Mouse (Mus musculus) layer of hippocampus, postnatal 25 days (tissue): ENCODE results near the gene Tcirg1. TPM values are rescaled to one million over a fixed set of nuclear protein-coding genes. Genes with fewer than 3 reads are reported as not detected.
A peak's percentile ranks its signal among the peaks of the same experiment; 100 is the strongest.

ENCODE experiments used
- DNase-seq, 2 experiments: peaks; one replicate each; pipeline ENCODE4 v3.0.0; 2022; ENCODE audit warnings: mixed read lengths in 2 of 2, low spot score in 1 of 2; ENCODE audit errors: extremely low spot score in 1 of 2
- total RNA-seq, 2 experiments: library from RNA; stranded (reverse); gene quantifications; 2 replicates each; pipeline ENCODE4 v1.2.3; 2021

Tcirg1 gene
- total RNA-seq = 10 to 100 TPM; 17.3 to 21.5 TPM

DNA sequence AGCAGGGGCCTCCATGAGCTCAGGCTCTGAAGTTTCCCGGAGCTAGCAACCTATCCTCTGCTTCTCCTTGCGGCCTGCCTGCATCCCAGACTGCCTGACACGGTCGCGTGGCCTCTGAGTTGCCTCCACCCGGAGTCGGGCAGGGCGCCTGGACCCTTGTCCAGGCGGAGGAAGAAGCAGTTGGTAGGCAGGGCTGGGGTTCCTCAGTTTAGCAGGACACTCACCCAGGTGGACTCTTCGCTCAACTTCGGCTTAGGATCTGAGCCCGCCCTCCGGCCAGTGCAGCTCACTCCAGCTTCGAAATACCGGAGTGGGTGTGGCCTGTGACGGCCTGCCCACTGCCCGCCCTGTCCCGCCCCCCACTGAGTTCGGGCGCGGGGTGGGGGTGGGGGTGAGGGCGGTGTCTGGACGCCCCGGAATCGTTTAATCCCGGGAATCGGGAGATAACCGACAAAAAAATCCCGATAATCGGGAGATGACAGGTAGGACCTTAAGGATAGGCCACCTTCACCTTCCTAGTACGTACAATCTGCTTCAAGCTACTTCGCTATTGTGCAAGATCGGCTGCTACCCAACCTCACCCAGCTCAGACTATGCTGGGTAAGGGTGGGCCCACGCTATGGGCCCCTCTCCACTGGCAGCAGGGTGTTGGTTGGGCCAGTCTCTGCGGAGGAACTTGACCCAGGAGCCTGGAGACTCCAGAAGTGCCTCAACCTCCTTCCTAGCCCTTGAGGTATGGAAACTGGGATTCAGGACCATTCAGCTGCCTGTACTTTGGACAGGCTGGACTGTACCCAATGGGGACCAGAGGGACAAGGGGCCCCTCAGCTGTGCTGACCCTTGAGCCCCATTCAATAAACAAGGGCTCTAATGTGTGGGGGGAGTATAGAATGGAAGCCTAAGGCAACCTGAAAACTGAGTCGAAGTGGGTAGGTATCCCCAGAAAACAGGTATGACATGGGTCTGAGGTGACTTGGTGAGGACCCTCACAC lies at the start of gene Tcirg1:
Gene Tcirg1 (minus strand): TSS at position 339 of the 992 bp plus-strand sequence.
- DNase-seq = peak; percentile 36 to 41

DNA sequence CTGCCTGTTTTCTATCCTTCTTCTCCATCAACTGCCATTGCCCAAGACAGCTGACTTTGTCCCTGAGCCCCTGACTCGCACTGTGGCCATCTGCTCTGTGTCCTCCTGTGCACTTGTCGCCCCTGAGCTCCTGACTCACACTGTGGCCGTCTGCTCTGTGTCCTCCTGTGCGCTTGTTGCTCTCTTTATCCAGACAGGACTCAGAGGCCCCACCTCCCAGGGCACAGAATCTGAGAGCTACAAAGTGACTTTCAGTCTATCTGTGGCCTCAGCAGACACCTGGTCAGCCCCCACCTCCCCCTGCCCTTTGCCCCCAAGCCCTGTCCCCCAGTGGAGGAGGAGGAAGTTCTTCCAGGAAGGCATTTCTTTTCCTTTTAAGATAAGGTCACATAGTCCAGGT lies 48.9 kb upstream of the Tcirg1 start:
- no peak for DNase-seq

DNA sequence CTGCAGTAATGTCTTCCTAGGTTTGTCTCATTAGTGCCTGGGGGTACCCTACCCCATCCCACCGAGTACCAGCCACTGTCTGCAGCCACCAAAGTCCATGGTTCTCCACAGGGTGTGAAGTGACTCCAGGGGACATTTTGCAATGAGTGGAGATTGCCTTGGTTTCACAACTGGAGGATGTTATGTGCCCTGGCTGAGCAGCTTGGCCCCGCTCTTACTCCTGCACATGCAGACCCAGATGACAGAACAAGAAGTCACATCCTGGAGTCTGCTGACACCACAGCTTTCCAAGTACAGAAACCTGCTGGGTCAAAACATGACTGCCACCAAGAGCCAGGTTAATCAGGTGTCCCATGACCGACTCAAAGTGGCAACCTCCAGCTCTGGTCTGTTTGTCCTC lies 48.1 kb upstream of the Tcirg1 start:
- no peak for DNase-seq

DNA sequence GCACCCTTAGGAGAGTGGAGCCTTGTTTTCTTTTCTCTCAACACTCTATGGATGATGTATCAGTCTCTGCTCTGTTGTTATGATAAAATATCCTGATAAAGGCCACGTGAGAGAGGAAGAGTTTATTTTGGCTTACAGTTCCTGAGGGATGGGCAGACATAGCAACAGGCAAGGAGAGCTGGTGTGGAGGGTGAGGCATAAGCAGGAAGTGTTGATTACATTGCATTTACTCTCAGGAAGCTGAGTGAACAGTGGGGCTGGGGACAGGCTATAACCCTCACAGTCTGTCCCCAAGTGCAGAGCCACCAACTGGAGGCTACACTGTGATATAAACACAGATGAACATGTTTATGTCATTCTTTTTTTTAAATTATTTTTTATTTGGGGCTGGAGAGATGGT lies 45.2 kb upstream of the Tcirg1 start:
- no peak for DNase-seq

DNA sequence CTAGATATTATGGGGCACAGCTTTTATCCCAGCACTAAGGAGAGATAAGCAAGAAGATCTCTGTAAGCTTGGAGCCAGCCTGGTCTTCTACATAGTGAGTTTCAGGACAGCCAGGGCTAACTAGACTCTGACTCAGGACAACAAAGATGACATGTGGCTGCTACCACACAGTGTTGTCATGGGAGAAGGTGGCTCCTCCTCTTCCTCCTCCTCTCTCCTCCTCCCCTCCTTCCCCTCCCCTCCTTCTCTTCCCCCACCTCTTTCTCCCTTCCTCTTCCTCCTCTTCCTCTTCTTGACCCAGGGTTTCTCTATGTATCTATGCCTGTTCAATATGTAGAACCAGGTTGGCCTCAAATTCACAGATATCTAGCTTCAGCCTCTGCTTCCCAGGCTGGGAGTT lies 44.5 kb upstream of the Tcirg1 start:
- no peak for DNase-seq

DNA sequence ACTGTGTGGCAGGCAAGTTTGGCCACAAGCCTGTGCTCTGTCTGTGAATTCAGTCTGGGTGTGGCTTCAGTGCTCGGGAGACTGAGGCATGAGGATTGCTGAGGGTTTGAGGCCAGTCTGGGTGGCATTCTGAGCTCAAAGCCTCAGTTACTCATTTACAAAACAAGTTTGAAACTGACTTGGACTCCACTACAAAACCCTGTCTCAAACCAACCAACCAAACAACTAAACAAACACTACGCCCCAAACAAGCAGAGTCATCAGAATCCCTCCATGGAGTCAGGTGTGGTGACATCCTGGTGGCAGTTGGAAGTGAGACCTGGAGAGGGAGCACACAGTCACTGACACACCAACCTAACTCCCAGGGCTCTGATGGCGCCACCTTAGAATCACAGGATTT lies 43.4 kb upstream of the Tcirg1 start:
- DNase-seq = no peak

DNA sequence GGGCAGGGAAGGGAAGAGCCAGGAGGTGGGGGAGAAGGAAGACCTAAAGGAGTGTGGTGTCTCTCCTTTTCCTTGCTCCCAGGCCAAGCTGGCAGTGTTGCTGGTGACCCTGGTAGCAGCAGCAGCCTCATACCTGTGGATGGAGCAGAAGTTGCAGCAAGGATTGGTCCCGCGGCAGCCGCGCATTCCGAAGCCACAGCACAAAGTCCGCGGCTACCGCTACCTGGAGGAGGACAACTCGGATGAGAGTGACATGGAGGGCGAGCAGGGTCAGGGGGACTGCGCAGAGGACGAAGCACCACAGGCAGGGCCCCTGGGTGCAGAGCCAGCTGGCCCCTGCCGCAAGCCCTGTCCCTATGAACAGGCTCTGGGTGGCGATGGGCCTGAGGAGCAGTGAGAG lies 41.6 kb upstream of the Tcirg1 start:
- DNase-seq = no peak

DNA sequence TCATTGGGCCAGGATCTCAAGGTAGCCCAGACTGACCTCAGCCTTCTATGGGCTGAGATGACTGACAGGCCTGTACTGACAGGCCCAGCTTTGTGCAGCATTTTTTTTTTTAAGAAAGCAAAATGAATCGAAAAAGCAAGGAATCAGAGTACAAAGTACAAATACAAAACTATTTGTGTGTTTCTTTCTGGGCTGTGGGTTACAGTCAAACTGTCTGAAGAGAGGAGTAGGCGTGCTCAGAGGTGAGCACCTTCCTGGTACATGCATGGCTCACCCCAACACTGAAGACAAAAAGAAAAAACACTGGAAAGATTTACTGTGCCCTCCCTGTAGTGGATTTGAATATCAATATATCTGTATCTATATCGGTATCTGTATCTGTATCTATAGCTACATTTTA lies 40.9 kb upstream of the Tcirg1 start:
- DNase-seq = no peak

DNA sequence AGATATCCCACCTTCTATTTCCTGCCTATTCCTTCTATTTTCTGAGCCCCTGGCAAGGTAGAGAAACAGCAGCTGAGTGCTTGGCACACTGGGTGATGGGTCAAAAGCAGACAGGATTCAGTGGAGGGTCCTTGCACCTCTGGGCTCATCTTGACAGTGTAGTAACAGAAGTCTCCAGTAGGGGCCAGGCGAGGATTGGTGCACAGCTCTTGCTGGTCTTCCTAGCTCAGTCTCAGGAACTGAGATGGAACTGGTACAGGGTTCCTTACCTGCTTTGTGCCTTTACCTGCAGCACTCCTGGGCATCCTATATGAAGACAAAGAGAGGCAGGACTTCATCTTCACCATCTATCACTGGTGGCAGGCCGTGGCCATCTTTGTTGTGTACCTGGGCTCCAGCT lies 39.8 kb upstream of the Tcirg1 start:
- peak; percentile 59 to 85 for DNase-seq

DNA sequence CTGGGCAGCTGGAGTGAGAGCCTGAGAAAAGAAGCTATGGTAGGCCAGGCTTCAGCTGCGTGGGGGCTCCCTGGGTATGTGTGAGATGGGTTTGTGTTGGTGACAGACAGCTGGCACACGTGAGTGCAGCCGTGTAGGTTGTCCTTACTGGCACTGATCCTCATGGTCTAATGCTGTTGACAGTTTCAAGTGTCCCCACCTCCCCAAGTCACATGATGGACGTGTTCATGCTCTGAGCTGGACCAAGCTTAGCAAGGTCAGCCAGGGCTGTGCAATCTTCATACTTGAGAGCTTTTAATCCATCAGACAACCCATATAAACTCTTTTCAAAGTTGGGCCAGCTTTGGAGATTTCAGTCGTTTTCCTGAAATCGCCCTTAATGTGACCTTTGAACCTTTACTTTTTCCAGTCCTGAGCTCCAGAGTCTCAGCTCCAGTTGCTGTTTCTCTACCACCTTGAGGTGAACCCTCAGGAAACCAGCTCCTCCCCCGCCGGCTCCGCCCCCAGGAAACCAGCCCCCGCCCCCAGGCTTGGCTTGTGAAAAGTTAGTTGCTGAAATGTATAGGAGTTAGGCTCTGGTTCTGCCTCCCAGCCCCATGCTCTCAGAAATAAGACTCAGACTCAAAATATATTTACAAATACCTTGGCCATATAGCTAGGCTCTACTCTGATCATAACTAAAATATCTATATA lies 39.1 kb upstream of the Tcirg1 start:
- no peak for DNase-seq

DNA sequence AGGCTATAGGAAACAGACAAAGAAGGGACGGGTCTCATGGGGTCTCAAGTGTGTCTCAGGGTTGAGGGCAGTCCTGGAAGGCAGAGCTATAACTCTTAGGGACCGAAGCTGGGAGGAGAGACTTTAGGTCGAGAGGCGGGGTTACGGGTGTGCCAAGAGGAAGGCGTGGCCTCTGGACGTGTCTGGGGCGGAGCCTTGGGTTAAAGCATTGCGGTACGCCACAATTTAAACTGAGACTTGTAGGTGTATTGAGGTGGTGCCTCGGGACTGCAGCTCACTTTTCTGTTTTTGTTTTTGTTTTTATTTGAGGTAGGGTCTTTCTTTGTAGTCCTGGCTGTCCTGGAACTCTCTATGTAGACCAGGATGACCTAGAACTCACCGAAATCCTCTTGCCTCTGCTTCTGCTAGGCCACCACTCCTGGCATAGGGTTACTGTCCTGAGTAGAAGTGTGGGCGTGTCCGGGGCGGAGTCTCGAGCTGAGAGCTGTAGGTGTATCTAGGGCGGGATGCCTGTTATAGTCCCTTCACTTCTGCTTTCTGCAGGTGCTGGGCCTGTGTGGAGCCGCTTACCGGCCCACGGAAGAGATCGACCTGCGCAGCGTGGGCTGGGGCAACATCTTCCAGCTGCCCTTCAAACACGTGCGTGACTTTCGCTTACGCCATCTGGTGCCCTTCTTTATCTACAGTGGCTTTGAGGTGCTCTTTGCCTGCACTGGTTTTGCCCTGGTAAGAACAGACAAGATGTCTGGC lies 36.2 kb upstream of the Tcirg1 start:
- no peak for DNase-seq

DNA sequence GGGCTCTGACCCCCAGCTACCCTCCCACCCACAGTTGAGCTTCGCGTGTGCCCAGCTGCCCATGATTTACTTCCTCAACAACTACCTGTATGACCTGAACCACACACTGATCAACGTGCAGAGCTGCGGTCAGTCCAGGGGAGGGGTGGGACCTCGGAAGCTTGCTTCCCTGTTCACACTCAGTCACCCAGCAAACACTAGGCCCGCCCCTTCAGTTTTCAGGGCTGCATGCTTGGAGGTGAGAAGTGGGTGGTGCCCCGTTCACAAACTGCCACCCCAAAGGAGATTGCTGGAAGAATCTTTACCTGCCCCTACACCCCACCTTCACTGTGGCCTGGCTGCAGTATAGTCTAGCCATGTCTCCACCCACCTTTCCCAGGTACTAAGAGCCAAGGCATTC lies 35.4 kb upstream of the Tcirg1 start:
- DNase-seq = no peak

DNA sequence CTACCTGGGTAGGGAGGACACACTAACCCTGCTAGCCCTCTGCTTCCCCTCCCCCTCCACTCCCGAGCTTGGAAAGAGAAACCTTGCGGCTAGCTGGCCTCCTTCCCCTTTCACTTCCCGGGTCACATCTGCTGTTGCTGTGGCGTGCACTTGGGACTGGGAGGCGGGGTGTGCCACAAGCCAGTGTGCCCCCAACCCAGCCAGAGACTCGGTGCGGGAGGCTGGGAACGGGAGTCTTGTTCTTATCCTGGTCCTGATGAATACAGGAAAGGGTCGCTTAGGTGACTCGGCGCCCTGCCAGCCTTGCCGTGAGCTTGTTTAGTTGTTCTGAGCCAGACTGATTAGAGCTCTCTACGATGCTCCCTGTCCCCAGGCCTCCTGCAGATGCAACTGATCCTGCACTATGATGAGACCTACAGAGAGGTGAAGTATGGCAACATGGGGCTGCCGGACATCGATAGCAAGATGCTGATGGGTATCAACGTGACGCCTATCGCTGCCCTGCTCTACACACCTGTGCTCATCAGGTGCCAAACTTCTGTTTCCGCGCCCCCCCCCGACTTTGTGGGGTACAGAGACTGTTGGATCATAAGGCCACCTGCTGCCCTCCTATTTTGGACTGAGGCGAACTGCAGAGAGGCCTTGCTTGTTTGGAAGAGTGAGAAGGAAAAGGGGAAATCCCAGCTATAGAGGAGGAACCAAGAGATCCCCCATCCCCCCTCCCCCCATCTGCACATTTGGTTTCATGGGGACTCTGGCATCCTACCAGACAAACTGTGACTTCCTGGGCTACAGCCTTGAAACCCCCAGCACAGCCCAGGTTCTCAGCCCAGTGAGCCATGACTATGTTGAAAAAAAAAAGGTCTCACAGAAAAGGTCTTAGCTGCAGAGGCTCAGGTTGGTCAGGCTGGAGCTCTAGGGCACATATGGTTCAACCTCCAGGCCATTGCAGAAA lies 29.2 kb upstream of the Tcirg1 start:
- no peak for DNase-seq

DNA sequence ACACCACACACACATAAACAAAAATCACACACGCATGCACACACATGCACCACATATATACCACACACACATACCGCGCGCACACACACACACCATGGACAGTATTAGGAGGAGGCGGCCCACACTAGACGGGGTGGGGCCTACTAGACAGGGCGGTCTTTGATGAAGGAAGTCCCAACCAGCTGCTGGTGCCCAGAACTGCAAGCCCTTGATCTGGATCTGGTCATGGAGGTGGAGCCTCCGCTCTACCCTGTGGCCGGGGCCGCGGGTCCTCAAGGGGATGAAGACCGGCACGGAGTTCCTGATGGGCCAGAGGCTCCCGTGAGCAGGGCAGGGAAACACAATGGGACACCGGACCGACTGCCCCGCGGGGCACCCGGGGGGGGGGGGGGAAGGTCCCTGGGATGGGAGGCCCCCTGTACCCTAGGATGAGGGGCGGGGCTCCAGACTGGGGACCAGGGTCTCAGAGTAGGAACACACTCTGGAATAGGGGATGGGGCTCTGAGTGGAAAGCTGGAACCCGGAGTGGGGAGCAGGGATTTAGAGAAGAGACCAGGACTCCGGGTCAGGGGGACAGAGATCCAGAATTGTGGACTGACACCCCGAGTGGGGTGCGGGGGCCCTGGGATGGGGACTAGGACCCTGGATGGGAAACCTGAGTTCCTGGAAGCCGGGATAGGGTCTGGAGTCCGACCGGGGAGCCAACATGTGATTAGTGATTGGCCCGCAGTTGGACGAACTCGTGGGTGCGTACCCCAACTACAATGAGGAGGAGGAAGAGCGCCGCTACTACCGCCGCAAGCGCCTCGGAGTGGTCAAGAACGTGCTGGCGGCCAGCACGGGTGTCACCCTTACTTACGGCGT lies 28.3 kb upstream of the Tcirg1 start, which contains the start of gene Unc93b1:
Gene Unc93b1 (plus strand): TSS at position 155 of the 864 bp plus-strand sequence.
- DNase-seq = no peak

DNA sequence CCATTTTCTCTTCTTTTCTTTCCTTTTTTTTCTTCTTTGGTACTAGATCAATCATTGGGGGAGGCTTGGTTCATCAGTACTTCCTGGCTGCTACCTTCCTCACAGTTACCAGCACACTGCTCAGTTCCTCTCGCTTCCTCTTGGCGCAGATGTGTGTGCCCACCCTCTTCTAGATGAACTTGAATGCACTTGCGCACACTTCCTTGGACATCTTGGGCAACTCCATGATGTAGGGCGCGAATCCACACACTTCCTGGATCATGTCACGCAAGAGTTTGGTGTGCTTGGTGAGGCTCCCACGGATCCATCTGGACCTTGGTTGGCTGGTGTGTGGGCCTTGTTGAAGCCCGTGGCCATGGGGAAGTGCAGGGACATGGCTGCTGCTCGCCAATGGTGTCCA lies 24.8 kb upstream of the Tcirg1 start:
- no peak for DNase-seq

DNA sequence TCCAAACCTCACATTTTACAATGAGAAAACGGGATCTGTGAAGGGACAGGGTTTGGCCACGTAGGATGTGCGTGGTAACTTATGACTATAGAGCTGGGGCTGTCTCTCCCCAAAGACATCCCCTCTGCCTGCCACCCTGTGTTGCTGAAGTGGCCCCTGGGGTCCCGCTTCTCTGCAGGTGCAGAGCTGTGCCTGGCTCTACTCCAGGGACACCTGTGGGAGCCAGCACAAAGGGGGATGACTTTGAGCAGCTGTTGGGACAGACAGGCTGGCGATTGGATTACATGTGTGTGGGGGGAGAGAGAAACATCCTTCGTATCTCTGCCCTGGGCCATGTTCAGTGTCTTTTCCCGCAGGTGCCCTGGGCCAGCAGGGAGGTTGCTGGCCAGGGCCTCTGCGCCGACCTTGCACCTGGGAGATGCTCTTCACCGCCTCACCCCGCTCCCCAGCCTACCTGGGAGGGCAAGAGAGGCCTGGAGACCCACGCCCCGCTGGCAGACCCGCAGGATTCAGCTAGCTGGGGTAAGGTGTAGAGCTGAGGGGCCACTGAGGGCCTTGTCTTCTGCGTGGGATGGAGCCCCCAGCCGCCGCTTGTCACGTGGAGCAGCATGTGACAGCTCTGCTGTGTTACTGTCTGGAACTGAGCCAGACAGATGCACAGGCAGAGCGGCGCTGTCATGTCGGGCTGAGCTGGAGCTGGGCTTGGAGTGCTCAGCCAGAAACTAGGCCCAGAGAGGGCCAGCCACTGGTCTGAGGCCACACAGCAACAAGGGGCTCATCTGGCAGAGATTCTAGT lies 23.5 kb upstream of the Tcirg1 start:
- DNase-seq = no peak

DNA sequence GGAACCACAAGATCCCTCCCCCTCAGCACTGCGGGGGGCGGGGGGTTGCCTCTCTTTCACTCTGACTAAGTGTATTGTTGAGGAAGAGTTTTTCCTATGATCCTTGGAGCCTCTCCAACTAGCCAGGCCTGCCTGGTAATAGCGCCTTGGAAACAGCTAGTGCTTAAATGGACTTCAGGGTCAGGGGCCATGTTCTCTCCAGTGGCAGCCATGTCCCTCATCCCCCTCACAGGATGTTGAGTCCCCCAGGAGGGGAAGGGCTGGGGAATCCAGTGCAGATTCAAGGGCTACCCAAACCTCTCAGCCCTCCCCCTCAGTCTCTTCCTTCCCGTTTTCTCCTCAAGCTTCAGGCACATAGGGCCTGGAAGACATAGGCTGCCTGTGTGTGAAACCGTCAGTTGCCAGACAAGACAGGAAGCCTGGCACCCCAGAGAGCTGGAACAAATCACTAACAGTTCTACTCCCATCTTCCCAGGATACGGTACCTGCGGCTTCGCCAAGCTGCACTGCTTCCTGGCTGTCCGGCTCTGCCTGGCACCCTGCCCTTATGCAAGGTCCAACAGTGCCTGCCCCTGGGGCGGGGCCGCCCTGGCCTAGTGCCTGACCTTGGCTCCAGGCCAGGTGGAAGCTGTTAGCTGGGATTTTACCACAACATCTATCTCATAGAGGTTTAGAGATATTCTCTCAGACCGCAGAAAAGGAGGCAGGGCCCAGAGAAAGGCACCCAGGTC lies 22.4 kb upstream of the Tcirg1 start, which contains the start of gene Aldh3b1:
Gene Aldh3b1 (minus strand): TSS at position 598 of the 731 bp plus-strand sequence.
- peak in 1 of 2 experiments; percentile 62 for DNase-seq
